Mouse (Mus musculus) heart, postnatal 0 days (tissue): ENCODE data around the gene Usp12. TPM values are rescaled to one million over a fixed set of nuclear protein-coding genes. Genes with fewer than 3 reads are reported as not detected.

Experiments used
- ATAC-seq: fragments of 200-750 bp; cut with Nextera tagmentation; 2 replicates; pipeline ENCODE4 v1.8.0; 2017; ENCODE audit warnings: low read depth, moderate number of reproducible peaks, moderate library complexity; ENCODE audit not compliant: insufficient read depth
- DNase-seq: peaks from one replicate; pipeline ENCODE4 v3.0.0-alpha.2; 2016; ENCODE audit warnings: low spot score
- H3K27ac ChIP-seq: fragments of 300-500 bp; sonication (generic); 2 replicates; pipeline ENCODE4 v1.5.1; 2014; ENCODE audit warnings: low read depth, mild to moderate bottlenecking
- H3K27me3 ChIP-seq: fragments of 300-500 bp; sonication (generic); 2 replicates; pipeline ENCODE4 v1.6.1; 2014; ENCODE audit warnings: low read length, mixed read lengths; ENCODE audit not compliant: control insufficient read depth, insufficient read depth
- H3K36me3 ChIP-seq: fragments of 300-500 bp; sonication (generic); replicated peaks from 2 replicates; pipeline ENCODE4 v1.6.1; 2014; ENCODE audit warnings: low read length, mixed read lengths; ENCODE audit not compliant: control insufficient read depth, insufficient read depth
- H3K4me1 ChIP-seq: fragments of 300-500 bp; sonication (generic); 2 replicates; pipeline ENCODE4 v1.6.1; 2014; ENCODE audit warnings: antibody characterized with exemption; ENCODE audit not compliant: control insufficient read depth, insufficient read depth
- H3K4me2 ChIP-seq: fragments of 300-500 bp; sonication (generic); 2 replicates; pipeline ENCODE4 v1.6.1; 2014; ENCODE audit warnings: low read depth, mild to moderate bottlenecking, low read length, moderate library complexity
- H3K4me3 ChIP-seq: fragments of 300-500 bp; sonication (generic); 2 replicates; pipeline ENCODE4 v1.5.1; 2014; ENCODE audit warnings: low read depth, low read length
- H3K9ac ChIP-seq: fragments of 300-500 bp; sonication (generic); replicated peaks from 2 replicates; pipeline ENCODE4 v1.6.1; 2014; ENCODE audit warnings: low read depth, low read length, mixed read lengths
- H3K9me3 ChIP-seq: fragments of 300-500 bp; sonication (generic); replicated peaks from 2 replicates; pipeline ENCODE4 v1.6.1; 2016; ENCODE audit warnings: low read length; ENCODE audit not compliant: control insufficient read depth
- CTCF ChIP-seq: IDR thresholded peaks from 2 replicates; pipeline ENCODE4 v1.5.1; 2016; ENCODE audit warnings: antibody characterized with exemption, control low read depth, low read depth
- EP300 ChIP-seq: IDR thresholded peaks from 2 replicates; pipeline ENCODE4 v1.6.1; 2016; ENCODE audit warnings: antibody characterized with exemption, low read depth
- WGBS: fragments of 180-500 bp; shearing (Covaris S2); extraction: QIAGEN DNeasy Blood & Tissue Kit; methylation state at CpG from one replicate; pipeline ENCODE4 v1.1.7; 2014; 5-methylcytosine and 5-hydroxymethylcytosine counted together
- polyA plus RNA-seq: library from polyadenylated mRNA; unstranded; fragments of >200 nt; fragmentation: Nextera tagmentation; extraction: Ambion mirVana; gene quantifications from 2 replicates; pipeline ENCODE4 v1.2.1, GENCODE M21; 2015
- total RNA-seq: library from RNA; depleted of rRNA; stranded (reverse); fragments of >200 nt; gene quantifications from 2 replicates; pipeline ENCODE4 v1.2.3, GENCODE M21; 2014; ENCODE audit warnings: low replicate concordance

The Usp12 gene
- total and polyA plus RNA-seq, 2 experiments from 2014 or later = 6.1 to 6.7 TPM

- TF ChIP-seq CTCF (no peak), EP300 (no peak)
- WGBS = 42% methylated on average over 9 of the region's 9 CpGs
- no peaks in the 10 kb centered on the region for H3K27me3 ChIP-seq
- H3K36me3 ChIP-seq = no peaks in the 10 kb centered on the region
- no peak overlapping the region for H3K4me3 ChIP-seq
- H3K4me1 ChIP-seq = peaks cover 4% of the 10 kb centered on the region; the same call in 1 of the 2 replicates
- H3K27ac ChIP-seq = no peak overlapping the region
- H3K4me2 ChIP-seq = no peak overlapping the region
- DNase-seq (no peak), ATAC-seq (no peak)
- no peak overlapping the region for H3K9ac ChIP-seq
- peaks cover 8% of the 10 kb centered on the region; the same call in 1 of the 2 replicates for H3K9me3 ChIP-seq
Measured at GRCm38 (mm10) chr5:146798031-146798430, 3.2 kb upstream of the Usp12 start.

- H3K4me1 ChIP-seq = peaks cover 14% of the 10 kb centered on the region
- DNase-seq = no peak
- H3K27ac ChIP-seq = no peak overlapping the region
Measured at GRCm38 (mm10) chr5:146795728-146796127, 922 bp upstream of the Usp12 start.

GRCm38 (mm10) chr5:146794084-146794852, 538 bp downstream of the Usp12 start:
- Histone ChIP-seq H3K4me3 (peak overlapping the region; percentile 97), H3K27me3 (no peaks in the 10 kb centered on the region), H3K9ac (peak overlapping the region; percentile 87), H3K9me3 (no peaks in the 10 kb centered on the region), H3K4me1 (peaks cover 14% of the 10 kb centered on the region), H3K36me3 (no peaks in the 10 kb centered on the region), H3K27ac (peak overlapping the region; percentile 92), H3K4me2 (peak overlapping the region; percentile 85)
- DNase-seq = peak; percentile 21
- TF ChIP-seq CTCF (no peak), EP300 (no peak)
- WGBS = under 1% methylated on average over 68 of the region's 83 CpGs
- peak; percentile 27 for ATAC-seq

More at GRCm38 (mm10) chr5:146795728-146796127, 922 bp upstream of the Usp12 start:
- WGBS = 72% methylated on average over 13 of the region's 13 CpGs
- Histone ChIP-seq H3K9me3 (no peaks in the 10 kb centered on the region), H3K4me2 (no peak overlapping the region), H3K4me3 (no peak overlapping the region), H3K27me3 (no peaks in the 10 kb centered on the region), H3K36me3 (no peaks in the 10 kb centered on the region), H3K9ac (no peak overlapping the region)
- no peak for ATAC-seq
- TF ChIP-seq CTCF (no peak), EP300 (no peak)

- no peaks in the 10 kb centered on the region for H3K27me3 ChIP-seq
- no peaks in the 10 kb centered on the region for H3K36me3 ChIP-seq
- no peaks in the 10 kb centered on the region for H3K9me3 ChIP-seq
- TF ChIP-seq EP300 (no peak), CTCF (no peak)
- 5% methylated on average over 18 of the region's 18 CpGs for WGBS
- ATAC-seq (no peak), DNase-seq (no peak)
- H3K9ac ChIP-seq = peak overlapping the region; percentile 87
- peak overlapping the region; percentile 92 for H3K27ac ChIP-seq
- H3K4me3 ChIP-seq = peak overlapping the region; percentile 97
- H3K4me2 ChIP-seq = peak overlapping the region; percentile 85
- peaks cover 14% of the 10 kb centered on the region for H3K4me1 ChIP-seq
Measured at GRCm38 (mm10) chr5:146793630-146794083, 1.1 kb downstream of the Usp12 start.

GRCm38 (mm10) chr5:146792140-146792791, 2.5 kb downstream of the Usp12 start:
- WGBS = 66% methylated on average over 7 of the region's 7 CpGs
- no peak for DNase-seq

More at GRCm38 (mm10) chr5:146792140-146792791, 2.5 kb downstream of the Usp12 start:
- Histone ChIP-seq H3K9me3 (no peaks in the 10 kb centered on the region), H3K9ac (no peak overlapping the region), H3K4me1 (peaks cover 14% of the 10 kb centered on the region), H3K4me3 (no peak overlapping the region), H3K36me3 (no peaks in the 10 kb centered on the region), H3K4me2 (0 out of 2 replicates have a peak overlapping the region, but pooled peaks have one; percentile 85), H3K27ac (no peak overlapping the region), H3K27me3 (no peaks in the 10 kb centered on the region)
- ATAC-seq = no peak
- TF ChIP-seq CTCF (no peak), EP300 (no peak)
